In the genomic region with DNA sequence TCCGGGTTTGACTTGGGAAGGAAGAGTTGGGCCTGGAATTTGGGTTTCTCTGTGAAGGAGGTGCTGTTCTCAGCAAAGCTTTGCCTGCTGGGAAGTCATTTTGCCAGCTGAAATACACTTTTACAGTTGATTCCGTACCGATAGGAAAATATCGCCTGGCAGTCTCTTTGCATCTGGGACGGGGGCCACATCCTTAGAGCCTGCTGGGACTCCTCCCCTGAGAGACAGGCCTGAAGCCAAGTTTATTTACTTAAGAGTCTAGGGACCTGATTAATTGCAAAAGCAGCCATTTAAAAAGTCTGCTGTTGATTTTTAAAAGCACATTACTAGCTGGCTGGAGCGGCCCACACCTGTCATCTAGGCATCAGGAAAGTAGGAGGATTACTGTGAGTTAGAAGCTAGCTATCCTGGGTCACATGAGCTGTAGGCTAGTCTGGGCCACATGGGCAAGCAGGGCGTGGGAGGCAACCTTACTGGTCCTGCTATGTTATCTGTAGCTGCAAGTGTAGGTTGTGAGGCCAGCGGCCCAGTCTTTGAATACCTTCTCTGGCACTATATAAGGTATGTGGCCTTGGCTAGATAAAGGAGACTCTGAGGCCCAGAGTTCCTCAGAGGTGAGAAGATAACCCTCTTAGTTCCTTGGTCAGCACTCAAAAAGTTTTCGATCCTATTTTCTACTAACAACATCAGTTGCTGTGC, we compare ENCODE assay signal across 9 mouse cellular contexts. TPM values are rescaled to one million over a fixed set of nuclear protein-coding genes. Genes with fewer than 3 reads are reported as not detected.
A peak's percentile ranks its signal among the peaks of the same experiment; 100 is the strongest.
DNase-seq lines count a peak whose midpoint lies in the region; ATAC-seq and TF ChIP-seq lines count a peak whose summit lies in the region.
"Had no signal": no experiment of that assay in that cellular context is flagged by ENCODE, and none has a peak within 500 bp of the region (broad histone marks: within the 10 kb centered on the region; RNA-seq: fewer than 3 reads in every experiment).

No protein-coding gene starts in this region.

- no peak overlapping the region for H3K9ac ChIP-seq in forebrain, embryonic 13.5 days
- H3K9ac ChIP-seq in limb, embryonic 15.5 days, result no peak overlapping the region
- no peak overlapping the region for H3K9ac ChIP-seq in midbrain, embryonic 15.5 days

- H3K9me3 ChIP-seq in G1E (replicated peaks), result no peaks in the 10 kb centered on the region
- H3K9me3 ChIP-seq in forebrain, embryonic 13.5 days (replicated peaks), result no peaks in the 10 kb centered on the region
- H3K9me3 ChIP-seq in limb, embryonic 15.5 days, result no peaks in the 10 kb centered on the region
- no peaks in the 10 kb centered on the region for H3K9me3 ChIP-seq in midbrain, embryonic 15.5 days

- no peaks in the 10 kb centered on the region for H3K27me3 ChIP-seq in G1E (ENCODE audit: insufficient read depth, low read length)
- H3K27me3 ChIP-seq in forebrain, embryonic 13.5 days, result no peaks in the 10 kb centered on the region
- no peaks in the 10 kb centered on the region for H3K27me3 ChIP-seq in limb, embryonic 15.5 days
- H3K27me3 ChIP-seq in midbrain, embryonic 15.5 days (replicated peaks), result no peaks in the 10 kb centered on the region

- H3K36me3 ChIP-seq in G1E (replicated peaks), result no peaks in the 10 kb centered on the region
- no peaks in the 10 kb centered on the region for H3K36me3 ChIP-seq in forebrain, embryonic 13.5 days (ENCODE audit: poor library complexity, severe bottlenecking)
- no peaks in the 10 kb centered on the region for H3K36me3 ChIP-seq in limb, embryonic 15.5 days
- H3K36me3 ChIP-seq in midbrain, embryonic 15.5 days (replicated peaks), result no peaks in the 10 kb centered on the region

- H3K27ac ChIP-seq in forebrain, embryonic 13.5 days, result no peak overlapping the region
- H3K27ac ChIP-seq in limb, embryonic 15.5 days, result peak overlapping the region; percentile 54
- no peak overlapping the region for H3K27ac ChIP-seq in midbrain, embryonic 15.5 days

- H3K4me2 ChIP-seq in forebrain, embryonic 13.5 days, result no peak overlapping the region
- H3K4me2 ChIP-seq in limb, embryonic 15.5 days, result no peak overlapping the region
- H3K4me2 ChIP-seq in midbrain, embryonic 15.5 days, result no peak overlapping the region

- ATAC-seq in frontal cortex, adult (ENCODE audit: low TSS enrichment), result 0 out of 2 replicates have a peak, but pooled peaks have one; percentile 11
- peak; percentile 88 for ATAC-seq in G1E (ENCODE audit: extremely low read depth, insufficient number of reproducible peaks, low FRiP score, poor library complexity, severe bottlenecking)
- ATAC-seq in forebrain, embryonic 13.5 days, result peak; percentile 42; the same call in 1 of the 2 replicates
- ATAC-seq in limb, embryonic 15.5 days (ENCODE audit: insufficient number of reproducible peaks, low FRiP score, low TSS enrichment, low read depth), result 0 out of 2 replicates have a peak, but pooled peaks have one; percentile 5
- no peak for ATAC-seq in midbrain, embryonic 15.5 days (replicated peaks)

- H3K4me1 ChIP-seq in G1E (ENCODE audit: insufficient read depth, low read depth, low read length), result peaks cover 41% of the 10 kb centered on the region
- no peaks in the 10 kb centered on the region for H3K4me1 ChIP-seq in forebrain, embryonic 13.5 days
- no peaks in the 10 kb centered on the region for H3K4me1 ChIP-seq in limb, embryonic 15.5 days
- no peaks in the 10 kb centered on the region for H3K4me1 ChIP-seq in midbrain, embryonic 15.5 days

- WGBS in forebrain, embryonic 13.5 days, result 78% methylated on average over 9 of the region's 9 CpGs
- 46% methylated on average over 9 of the region's 9 CpGs for WGBS in limb, embryonic 15.5 days
- 76% methylated on average over 9 of the region's 9 CpGs for WGBS in midbrain, embryonic 15.5 days

- no peak for TF ChIP-seq CTCF in G1E (IDR thresholded peaks at IDR 0.05; ENCODE audit: low read depth, low read length)

- no peak for DNase-seq in frontal cortex, postnatal 36 days (ENCODE audit: low spot score in 2 of 2)
- DNase-seq in G1E (ENCODE audit: low spot score), result peak; percentile 36
- DNase-seq in adrenal gland, postnatal 4 days (ENCODE audit: low spot score in 2 of 2), result no peak
- DNase-seq in adrenal gland, adult 18-20 months (ENCODE audit: low spot score in 2 of 2), result no peak

- no peak overlapping the region; the same call in 1 of the 2 replicates for H3K4me3 ChIP-seq in G1E (ENCODE audit: low read depth, low read length)
- no peak overlapping the region for H3K4me3 ChIP-seq in forebrain, embryonic 13.5 days
- no peak overlapping the region for H3K4me3 ChIP-seq in limb, embryonic 15.5 days
- no peak overlapping the region for H3K4me3 ChIP-seq in midbrain, embryonic 15.5 days

RNA-seq across cellular contexts. Expression of a gene that starts 24.0 kb away (rescaled TPM):
- not detected in 2 replicates for total RNA-seq in G1E (2014; fragmentation: Nextera tagmentation)
- total RNA-seq in G1E (2017), result 88.3 and 92.3 TPM in 2 replicates
- 0.42 and 0.70 TPM in 2 replicates for polyA plus RNA-seq in G1E (2012)
- not detected in 2 replicates for polyA plus RNA-seq in forebrain, embryonic 13.5 days (2015; fragmentation: Nextera tagmentation; extraction: Ambion mirVana)
- not detected in 2 replicates for polyA plus RNA-seq in limb, embryonic 15.5 days (2015; fragmentation: Nextera tagmentation; extraction: Ambion mirVana)
- not detected in 2 replicates for polyA plus RNA-seq in midbrain, embryonic 15.5 days (2015; fragmentation: Nextera tagmentation; extraction: Ambion mirVana)
- under 1 TPM; 0.50 to 0.73 TPM for total RNA-seq in adrenal gland, postnatal 4 days (2021)
- not detected for total RNA-seq in adrenal gland, adult 18-20 months (2021)
- total RNA-seq: gastrocnemius, adult 8-10 months had no signal

RNA-seq across cellular contexts. Expression of a gene that starts 25.0 kb away (rescaled TPM):
- 168 and 190 TPM in 2 replicates for total RNA-seq in G1E (2014; fragmentation: Nextera tagmentation)
- 304 and 315 TPM in 2 replicates for total RNA-seq in G1E (2017)
- 54.9 and 111 TPM in 2 replicates for polyA plus RNA-seq in G1E (2012)
- polyA plus RNA-seq in forebrain, embryonic 13.5 days (2015; fragmentation: Nextera tagmentation; extraction: Ambion mirVana), result 281 and 310 TPM in 2 replicates
- 235 and 238 TPM in 2 replicates for polyA plus RNA-seq in limb, embryonic 15.5 days (2015; fragmentation: Nextera tagmentation; extraction: Ambion mirVana)
- 180 and 191 TPM in 2 replicates for polyA plus RNA-seq in midbrain, embryonic 15.5 days (2015; fragmentation: Nextera tagmentation; extraction: Ambion mirVana)
- total RNA-seq in adrenal gland, postnatal 4 days (2021), result 100 to 1,000 TPM; 184 to 197 TPM
- 100 to 1,000 TPM in 1 of 2 experiments, 10 to 100 TPM in 1; 96.5 to 122 TPM for total RNA-seq in adrenal gland, adult 18-20 months (2021)

RNA-seq across cellular contexts. Expression of a gene that starts 25.2 kb away (rescaled TPM):
- total RNA-seq in G1E (2014; fragmentation: Nextera tagmentation), result 0.39 and 0.60 TPM in 2 replicates
- 0.05 and 0.06 TPM in 2 replicates for total RNA-seq in G1E (2017)
- not detected in 2 replicates for polyA plus RNA-seq in G1E (2012)
- 0.79 and 0.90 TPM in 2 replicates for polyA plus RNA-seq in forebrain, embryonic 13.5 days (2015; fragmentation: Nextera tagmentation; extraction: Ambion mirVana)
- 0.19 and 0.58 TPM in 2 replicates for polyA plus RNA-seq in limb, embryonic 15.5 days (2015; fragmentation: Nextera tagmentation; extraction: Ambion mirVana)
- 2.2 and 2.9 TPM in 2 replicates for polyA plus RNA-seq in midbrain, embryonic 15.5 days (2015; fragmentation: Nextera tagmentation; extraction: Ambion mirVana)
- 1 to 10 TPM; 1.8 to 2.1 TPM for total RNA-seq in adrenal gland, postnatal 4 days (2021)
- total RNA-seq in adrenal gland, adult 18-20 months (2021), result under 1 TPM; 0.74 to 0.86 TPM

RNA-seq across cellular contexts. Expression of a gene that starts 31.8 kb away (rescaled TPM):
- total RNA-seq in G1E (2014; fragmentation: Nextera tagmentation) (not detected in 2 replicates), G1E (2017) (0.82 TPM in 1 of 2 replicates, not detected in the other)
- not detected in 2 replicates for polyA plus RNA-seq in G1E (2012)
- polyA plus RNA-seq in forebrain, embryonic 13.5 days (2015; fragmentation: Nextera tagmentation; extraction: Ambion mirVana), result 0.44 TPM in 1 of 2 replicates, not detected in the other
- polyA plus RNA-seq in limb, embryonic 15.5 days (2015; fragmentation: Nextera tagmentation; extraction: Ambion mirVana), result 0.18 TPM in 1 of 2 replicates, not detected in the other
- 0.35 and 0.42 TPM in 2 replicates for polyA plus RNA-seq in midbrain, embryonic 15.5 days (2015; fragmentation: Nextera tagmentation; extraction: Ambion mirVana)
- total RNA-seq in adrenal gland, postnatal 4 days (2021), result 1 to 10 TPM; 2.2 to 7.8 TPM
- total RNA-seq in adrenal gland, adult 18-20 months (2021), result not detected
- total RNA-seq: gastrocnemius, adult 8-10 months had no signal

RNA-seq across cellular contexts. Expression of a gene that starts 35.8 kb away (rescaled TPM):
- 2.6 and 3.0 TPM in 2 replicates for total RNA-seq in G1E (2014; fragmentation: Nextera tagmentation)
- total RNA-seq in G1E (2017), result 1.7 and 2.8 TPM in 2 replicates
- polyA plus RNA-seq in G1E (2012), result 5.2 and 5.7 TPM in 2 replicates
- 20.1 and 24.9 TPM in 2 replicates for polyA plus RNA-seq in forebrain, embryonic 13.5 days (2015; fragmentation: Nextera tagmentation; extraction: Ambion mirVana)
- polyA plus RNA-seq in limb, embryonic 15.5 days (2015; fragmentation: Nextera tagmentation; extraction: Ambion mirVana), result 65.1 and 74.1 TPM in 2 replicates
- polyA plus RNA-seq in midbrain, embryonic 15.5 days (2015; fragmentation: Nextera tagmentation; extraction: Ambion mirVana), result 24.3 and 25.3 TPM in 2 replicates
- 100 to 1,000 TPM; 138 to 142 TPM for total RNA-seq in adrenal gland, postnatal 4 days (2021)
- total RNA-seq in adrenal gland, adult 18-20 months (2021), result 10 to 100 TPM; 82.1 to 89.6 TPM
